Mouse (Mus musculus) kidney, postnatal 10 days (tissue): ENCODE data around the gene Trim38.
"Not testable (repeated sequence)": the region's sequence is repeated elsewhere in the genome, so short reads cannot be mapped to it uniquely, and the experiment has no call there.

Experiments used
- DNase-seq: peaks from one replicate; pipeline ENCODE4 v3.0.0; 2021; ENCODE audit warnings: mixed read lengths

The Trim38 gene

DNA sequence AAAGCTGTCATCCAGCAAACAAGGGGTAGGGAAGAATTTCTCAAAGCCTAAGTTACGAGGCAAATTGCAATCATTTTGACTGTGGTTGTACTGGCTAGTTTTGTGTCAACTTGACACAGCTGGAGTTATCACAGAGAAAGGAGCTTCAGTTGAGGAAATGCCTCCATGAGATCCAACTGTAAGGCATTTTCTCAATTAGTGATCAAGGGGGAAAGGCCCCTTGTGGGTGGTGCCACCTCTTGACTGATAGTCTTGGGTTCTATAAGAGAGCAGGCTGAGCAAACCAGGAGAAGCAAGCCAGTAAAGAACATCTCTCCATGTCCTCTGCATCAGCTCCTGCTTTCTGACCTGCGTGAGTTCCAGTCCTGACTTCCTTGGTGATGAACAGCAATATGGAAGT lies at the start of gene Trim38:
Gene Trim38, plus strand, starts transcription at position 301 of the 400 bp plus-strand sequence.
- not testable (repeated sequence) for DNase-seq

DNA sequence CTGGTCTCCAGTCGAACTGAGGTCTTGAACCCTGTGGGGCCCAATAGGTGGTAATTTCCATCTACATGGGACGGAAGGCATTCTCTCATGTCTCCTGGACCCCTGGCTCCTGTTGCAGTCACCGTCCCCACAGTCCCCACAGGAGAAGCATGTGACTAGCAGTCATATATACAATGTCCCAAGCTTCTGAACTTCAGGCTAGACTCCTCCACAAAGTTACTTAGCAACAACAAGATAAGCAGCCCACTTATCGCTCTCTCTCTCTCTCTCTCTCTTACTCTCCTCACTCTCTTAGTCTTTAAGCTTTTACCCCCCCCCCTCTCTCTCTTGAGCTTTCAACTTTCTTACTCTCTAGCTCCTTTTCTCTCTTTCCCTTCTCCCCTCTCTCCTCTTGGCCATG lies 45.5 kb upstream of the Trim38 start:
- DNase-seq = peak; percentile 2

DNA sequence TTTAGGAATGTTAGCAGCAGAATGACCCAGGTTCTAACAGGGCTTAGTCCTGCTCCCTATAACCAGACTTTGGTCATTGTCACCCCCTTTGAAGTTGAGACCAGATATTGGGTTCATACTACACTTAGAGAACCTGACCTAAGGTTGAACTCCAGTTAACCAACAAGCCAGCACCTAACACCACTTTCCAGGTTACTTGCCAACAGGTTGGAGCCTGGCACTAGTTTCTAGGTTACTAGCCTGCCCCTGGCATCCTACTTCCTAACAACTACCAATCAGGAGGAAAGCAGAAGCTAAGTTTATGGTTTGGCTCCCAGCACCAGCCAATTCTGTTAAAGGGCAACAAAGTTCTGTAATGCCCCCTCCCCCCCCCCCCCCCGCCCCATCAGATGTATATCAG lies 44.5 kb upstream of the Trim38 start:
- peak; percentile 0 for DNase-seq

DNA sequence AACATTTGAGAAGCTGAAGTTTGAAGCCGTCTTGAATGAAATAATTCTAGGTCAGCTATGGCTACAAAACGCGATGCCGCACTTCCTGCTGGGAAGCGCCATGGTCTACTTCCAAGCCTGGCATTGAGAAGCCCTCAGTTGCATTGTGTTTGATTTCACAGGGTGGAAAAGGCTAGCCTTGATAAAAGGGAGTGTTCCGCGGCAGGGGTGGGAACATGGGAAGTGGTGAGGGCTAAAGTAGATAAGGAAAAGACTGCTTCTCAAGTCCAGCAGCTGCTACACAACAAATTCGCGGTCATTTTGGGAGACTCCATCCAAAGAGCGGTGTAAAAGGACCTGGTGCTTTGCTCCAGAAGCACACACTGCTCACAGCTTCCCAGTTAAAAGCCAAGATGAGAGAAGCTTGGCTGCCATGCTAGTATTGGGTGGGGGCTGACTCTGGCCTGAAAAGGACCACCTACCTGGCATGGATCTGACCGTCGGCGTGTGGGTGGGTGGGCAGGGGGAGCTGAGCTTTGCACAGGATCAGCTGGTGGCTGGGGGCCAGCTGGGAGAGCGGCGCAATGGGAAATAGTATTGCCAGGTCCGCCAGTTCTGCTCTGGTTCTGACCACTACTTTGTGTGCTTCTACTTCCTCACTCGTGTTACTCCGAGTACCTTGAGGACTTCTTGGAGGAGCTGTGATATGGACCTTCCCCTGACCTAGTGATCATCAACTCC lies 41.1 kb upstream of the Trim38 start:
- DNase-seq = peak; percentile 3

DNA sequence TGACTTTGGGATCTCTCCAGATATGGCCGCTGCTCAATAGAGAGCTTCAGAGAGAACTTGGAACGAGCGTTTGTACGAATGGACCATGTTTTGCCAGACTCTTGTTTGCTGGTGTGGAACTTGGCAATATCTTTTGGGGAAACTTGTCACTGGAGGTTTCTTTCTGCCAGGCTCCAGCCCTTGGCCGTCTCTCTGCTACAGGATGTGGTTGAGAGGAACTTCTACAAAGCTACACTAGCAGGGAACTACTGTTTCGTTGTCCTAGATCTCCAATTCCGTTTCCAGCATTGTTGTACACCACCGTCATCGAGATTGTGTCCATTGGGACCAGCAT lies 40.6 kb upstream of the Trim38 start:
- DNase-seq = peak; percentile 2

DNA sequence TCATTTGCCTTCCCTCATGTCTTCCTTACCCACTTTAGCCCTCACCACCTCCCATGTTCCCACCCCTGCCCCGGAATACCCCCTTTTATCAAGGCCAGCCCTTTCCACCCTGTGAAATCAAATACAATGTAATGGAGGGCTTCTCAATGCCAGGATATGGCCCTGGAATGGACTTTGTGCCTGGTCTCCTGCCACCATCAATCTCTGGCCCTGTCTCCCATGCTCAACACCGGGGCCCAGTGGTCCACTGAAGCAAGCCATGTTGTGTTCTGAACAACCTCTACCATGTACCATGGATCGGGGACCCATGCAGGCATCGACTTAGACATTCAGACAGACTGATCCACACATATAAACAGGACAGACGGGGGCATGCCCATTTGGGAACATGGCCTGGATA lies 40.0 kb upstream of the Trim38 start:
- DNase-seq = no peak

DNA sequence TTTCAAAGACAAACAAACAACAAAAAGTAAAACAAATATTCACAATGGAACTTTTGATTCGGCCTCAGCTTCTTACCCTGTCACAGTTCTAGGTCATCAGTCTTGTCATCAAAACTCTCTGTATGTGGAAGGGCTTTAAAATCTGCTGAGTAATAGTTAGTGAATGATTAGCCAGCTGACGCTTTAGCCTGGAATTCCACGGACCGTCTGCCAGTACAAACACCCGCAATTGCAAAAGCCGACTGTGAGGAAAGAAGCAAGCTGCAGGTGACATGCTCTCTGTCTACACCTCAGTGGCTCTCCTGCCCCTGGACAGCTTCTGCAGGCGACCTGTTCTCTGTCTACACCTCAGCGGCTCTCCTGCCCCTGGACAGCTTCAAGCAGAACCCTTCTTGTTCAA lies 39.2 kb upstream of the Trim38 start:
- peak; percentile 59 for DNase-seq

DNA sequence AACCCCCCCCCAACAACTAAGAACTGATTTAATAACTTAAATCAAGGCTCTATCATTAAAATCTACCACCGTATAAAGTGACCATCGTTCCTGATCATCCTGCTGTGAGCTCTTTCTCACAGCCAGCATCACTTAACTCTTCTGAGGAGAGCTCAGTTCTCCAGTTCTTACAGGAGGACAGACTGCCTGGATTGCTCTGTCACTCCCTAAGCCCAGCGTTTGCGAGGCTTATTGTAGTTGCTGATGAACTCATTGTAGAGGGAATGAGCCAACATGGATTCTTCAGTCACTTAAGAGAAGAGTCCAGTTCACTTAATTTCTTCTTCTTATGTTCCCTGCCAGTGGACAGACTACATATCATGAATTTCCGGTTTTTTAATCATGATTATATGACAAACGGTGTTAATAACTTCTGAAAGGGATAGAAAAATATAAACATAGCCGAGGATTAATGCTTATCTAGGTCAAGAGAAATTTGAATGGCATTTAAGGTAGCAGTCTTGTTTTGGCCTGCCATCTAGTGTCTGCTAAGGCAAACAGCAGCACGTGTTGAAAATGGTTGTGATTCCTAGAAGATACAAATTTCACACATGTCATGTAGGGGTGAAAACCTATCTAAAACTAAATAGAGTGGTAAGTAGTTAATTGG lies 37.4 kb upstream of the Trim38 start:
- peak; percentile 43 for DNase-seq

DNA sequence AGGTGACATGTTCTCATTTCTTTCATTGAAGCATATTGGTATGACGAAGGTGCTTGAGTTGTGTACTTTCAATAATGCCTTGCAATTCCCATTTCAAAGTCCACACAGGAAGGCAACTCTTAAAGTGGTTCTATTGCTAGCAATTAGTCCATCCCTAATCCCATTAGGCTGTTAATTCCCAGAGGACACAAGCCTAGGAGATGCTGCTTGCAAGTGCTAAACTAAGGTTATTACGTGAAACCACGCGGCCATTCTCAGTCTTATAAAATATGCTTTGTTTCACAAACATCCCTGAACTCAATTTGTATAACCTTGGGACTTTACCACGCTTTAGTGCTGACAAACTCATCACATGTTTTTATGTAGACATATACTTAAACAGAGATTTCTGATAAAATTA lies 32.6 kb upstream of the Trim38 start:
- DNase-seq = no peak

DNA sequence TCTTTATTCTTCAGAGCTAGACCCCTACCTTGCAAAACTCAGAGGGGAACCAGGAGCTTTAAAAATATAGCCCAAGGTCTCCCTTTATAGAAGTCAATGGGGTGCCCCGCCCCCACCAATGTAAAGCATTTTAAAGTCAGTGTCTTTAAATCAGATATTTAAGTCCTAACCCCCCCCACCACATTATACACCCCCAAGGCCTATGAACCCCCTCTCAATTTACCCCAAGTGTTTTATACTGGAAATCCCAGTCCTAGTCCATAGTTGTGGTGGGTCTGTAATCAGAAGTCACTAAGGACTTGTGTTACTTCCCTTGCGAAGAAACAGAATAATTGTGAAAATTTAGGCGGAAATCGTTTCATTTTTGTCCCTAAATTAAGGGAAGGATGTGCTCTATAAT lies 31.7 kb upstream of the Trim38 start:
- DNase-seq = peak; percentile 44

DNA sequence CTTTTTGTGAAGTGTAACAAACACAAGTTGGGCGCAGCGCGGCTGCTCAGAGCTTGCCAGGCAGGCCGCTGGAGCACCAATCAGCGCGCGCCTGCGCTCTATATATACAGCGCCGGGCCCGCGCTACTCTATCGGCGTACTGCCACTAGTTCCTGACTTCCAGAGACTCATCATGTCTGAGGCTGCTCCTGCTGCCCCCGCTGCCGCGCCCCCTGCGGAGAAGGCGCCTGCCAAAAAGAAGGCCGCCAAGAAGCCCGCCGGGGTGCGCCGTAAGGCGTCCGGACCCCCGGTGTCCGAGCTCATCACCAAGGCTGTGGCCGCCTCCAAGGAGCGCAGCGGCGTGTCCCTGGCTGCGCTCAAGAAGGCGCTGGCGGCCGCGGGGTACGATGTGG lies 31.0 kb upstream of the Trim38 start, which contains the start of gene Hist1h1c:
Gene Hist1h1c, plus strand, starts transcription at position 132 of the 392 bp plus-strand sequence.
- peak; percentile 93 for DNase-seq

DNA sequence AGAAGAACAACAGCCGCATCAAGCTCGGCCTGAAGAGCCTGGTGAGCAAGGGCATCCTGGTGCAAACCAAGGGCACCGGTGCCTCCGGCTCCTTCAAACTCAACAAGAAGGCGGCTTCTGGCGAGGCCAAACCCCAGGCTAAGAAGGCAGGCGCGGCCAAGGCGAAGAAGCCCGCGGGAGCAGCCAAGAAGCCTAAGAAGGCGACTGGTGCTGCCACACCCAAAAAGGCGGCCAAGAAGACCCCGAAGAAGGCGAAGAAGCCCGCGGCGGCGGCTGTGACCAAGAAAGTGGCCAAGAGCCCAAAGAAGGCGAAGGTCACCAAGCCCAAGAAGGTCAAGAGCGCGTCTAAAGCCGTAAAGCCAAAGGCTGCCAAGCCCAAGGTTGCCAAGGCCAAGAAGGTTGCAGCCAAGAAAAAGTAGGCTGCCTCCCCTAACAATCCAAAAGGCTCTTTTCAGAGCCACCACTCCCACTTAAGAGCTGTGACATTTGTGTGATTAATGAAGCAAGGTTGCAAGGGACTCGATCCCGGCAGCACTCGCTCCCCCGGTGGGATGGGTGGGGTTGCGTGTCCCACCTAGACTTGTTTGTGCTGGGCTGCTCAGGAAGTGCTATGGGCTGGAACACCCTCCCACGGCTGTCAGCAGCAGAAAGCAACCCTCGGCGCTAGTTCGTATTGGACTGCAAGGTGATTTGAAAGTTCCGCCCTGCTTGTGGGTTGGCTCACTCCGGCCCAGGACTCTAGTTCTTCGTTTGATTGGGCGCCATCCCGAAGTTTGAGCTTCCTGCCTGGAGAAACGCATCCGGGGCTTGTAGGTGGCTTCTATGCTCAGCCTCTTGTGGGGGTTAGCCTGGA lies 30.4 kb upstream of the Trim38 start:
- peak; percentile 95 for DNase-seq

DNA sequence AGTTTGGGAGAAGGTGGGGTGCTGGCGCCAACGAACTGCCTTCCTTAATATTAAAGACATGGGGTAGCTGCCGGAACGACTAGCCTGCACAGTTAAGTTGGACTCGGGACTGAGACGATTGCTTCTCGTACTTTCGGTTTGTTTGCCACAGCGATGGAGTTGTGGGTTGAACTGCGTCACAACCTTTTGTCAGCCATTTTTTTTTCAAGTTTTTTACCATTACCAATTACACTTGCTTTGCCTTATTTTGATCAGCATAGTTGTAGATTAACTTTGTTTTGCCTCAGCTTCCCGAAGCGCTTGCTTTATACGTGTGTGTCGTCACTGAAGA lies 29.8 kb upstream of the Trim38 start:
- no peak for DNase-seq

DNA sequence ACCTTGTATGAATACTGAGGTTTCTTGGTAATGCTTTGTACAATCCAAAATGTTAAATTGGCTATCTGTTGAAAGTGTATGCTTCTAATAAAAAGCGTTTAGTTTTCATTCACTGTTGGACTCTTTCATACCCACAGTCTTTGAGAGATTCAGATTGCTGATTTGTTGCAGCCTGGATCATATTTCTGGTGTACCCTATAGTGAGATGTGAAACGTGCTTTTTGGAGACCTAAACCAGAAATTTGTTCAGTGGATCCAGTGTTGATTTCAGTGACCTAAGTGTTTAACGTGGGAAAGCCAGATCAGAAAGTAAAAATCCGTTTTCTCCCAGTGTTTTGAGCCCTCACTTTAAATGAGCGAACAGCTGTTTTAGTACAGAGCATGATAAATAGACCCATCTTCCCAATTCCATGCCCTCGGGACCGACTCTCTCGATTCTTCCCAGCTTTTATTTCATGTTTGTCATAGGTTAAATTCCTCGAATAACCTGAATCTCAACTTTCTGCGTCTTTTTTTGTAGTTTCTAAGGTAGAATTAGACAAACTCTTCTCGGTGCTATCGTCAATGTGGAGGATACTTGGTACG lies 29.4 kb upstream of the Trim38 start:
- no peak for DNase-seq

DNA sequence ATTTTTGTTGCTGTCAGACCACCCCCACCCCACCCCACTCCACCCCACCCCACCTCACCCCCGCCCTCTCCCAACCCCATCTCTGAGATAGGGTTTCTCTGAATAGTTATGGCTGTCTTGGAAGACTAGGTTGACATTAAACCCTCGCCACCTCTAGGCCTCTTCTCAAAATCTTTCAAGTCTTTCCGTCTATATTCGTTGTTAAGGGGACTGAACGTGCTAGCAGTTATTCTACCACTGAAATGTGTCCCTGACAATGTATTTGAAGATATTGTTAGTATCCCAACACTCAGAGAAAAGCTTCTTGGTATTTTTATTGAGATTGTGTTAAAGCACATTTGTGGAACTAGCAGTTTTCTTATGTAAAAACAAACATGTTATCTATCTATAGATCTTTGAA lies 28.8 kb upstream of the Trim38 start:
- no peak for DNase-seq

DNA sequence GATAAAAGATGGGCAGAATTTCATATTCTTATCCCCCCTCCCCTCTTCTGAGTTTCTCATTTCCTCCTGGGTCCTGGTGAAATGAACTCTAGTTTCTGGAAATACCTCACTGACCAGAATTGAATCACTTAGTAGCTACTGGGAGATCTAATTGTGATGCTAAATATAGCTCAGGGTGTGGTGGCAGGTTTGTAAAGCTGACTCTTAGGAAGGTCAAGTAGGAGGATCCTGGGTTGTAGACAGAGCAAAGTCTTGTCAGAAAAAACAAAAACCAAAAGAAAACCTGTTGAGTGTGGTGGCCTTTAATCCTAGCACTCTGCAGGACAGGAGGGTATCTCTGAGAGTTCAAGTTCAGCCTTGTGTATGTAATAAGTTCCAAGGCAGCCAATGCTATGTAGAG lies 27.7 kb upstream of the Trim38 start:
- no peak for DNase-seq

DNA sequence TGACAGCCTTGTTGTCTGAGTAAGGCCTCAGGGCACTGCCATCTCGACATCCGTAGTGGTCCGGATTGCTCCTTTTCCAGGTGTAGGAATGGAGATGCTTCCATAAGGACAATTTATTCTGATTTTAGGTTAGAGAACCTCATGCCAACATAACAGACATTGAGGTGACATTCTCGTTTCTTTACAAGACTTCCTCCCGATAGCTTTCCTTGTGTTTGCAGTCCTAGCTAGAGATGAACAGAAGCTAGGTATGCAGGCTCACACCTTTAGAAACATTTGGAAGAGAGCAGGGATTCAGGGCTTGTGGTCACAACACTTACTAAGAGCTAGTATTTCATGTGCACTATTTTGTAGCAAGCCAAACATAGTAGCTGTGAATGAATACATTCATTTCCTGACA lies 26.5 kb upstream of the Trim38 start:
- DNase-seq = no peak

DNA sequence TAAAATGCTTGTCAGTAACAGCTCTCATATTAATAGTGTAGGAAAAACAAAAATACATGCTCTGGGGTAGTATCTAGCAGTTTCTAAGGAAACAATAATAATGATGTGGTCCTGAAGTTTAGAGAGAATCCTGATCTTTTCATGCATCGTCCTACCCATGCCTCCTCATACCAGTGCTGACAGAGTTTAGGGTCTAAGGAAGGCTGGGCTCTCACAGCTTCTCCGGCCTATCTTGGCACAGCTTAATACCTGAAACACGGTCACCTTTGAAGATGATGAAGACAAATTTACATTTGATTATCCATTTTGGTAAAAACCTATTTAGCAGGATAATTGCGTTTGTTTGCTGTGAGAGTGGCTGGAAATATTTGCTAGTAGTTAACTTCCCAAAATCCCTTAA lies 25.8 kb upstream of the Trim38 start:
- DNase-seq = no peak

DNA sequence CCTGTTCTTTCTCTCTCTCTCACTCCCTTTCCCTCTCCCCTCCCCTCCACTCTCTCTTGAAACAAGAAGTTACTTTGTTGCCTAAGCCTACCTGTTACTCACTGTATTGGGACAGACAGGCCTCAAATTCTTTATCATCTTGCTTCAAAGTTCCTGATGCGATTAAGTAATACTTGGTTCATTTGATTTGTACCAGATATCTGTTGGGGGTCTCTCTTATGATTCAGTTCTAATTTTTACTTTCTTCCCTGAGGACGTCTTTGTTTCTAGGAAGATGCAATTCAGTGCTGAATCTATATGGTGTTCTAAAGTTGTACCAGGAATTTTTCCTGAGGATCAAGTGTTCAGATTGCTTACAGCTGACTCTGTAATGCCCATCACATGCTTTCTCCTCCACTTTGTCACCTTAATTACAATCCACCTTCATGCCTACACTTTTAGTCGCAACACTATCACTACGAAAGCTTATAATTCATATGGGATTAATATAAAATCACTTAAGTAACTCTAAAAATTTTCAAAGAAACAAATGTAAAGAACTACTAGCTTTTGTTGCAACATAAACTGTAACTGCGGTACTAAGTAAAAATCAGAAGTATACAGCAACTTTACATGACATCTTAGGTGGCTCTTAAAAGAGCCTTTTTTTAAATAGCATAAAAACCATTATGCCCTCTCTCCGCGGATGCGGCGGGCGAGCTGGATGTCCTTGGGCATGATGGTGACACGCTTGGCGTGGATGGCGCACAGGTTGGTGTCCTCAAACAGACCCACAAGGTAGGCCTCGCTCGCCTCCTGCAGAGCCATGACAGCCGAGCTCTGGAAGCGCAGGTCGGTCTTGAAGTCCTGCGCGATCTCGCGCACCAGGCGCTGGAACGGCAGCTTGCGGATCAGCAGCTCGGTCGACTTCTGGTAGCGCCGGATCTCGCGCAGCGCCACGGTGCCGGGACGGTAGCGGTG lies 25.0 kb upstream of the Trim38 start:
- DNase-seq = no peak

DNA sequence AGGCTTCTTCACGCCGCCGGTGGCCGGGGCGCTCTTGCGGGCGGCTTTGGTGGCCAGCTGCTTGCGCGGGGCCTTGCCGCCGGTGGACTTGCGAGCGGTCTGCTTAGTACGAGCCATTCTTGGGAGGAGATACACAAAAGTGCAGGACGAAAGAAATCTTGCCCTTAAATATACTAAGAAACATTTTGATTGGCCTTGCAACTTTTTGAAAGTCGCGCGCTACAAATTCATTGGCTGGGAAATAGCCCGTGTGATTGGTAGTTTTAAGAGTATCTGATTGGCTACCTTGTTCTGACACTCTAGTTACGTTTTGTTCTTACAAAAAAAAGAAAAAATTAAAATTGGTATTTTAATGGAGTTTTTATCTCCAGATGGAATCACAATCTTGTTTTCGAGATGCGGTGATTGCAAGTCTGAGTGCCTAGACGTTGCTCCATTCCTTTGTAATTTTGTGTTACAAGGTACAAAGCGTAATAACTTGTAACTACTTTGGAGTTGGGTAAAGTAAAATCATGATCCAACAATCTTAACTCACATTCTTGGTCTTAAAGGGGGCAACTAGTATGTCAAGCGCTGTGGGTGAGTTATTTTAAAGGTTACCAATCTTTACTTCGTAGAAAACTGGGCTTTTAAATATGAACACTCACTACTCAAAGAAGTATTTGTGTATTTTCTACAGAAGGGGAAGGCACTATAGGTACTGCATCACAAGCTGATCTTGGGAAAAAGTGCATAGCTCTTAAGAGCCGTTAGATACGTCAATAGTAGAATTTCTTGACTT lies 24.1 kb upstream of the Trim38 start, which contains the start of gene Hist1h3c:
Gene Hist1h3c, minus strand, starts transcription at position 222 of the 781 bp plus-strand sequence.
- peak; percentile 92 for DNase-seq
